Mouse (Mus musculus): ENCODE data around the gene 2010111I01Rik.

DNA sequence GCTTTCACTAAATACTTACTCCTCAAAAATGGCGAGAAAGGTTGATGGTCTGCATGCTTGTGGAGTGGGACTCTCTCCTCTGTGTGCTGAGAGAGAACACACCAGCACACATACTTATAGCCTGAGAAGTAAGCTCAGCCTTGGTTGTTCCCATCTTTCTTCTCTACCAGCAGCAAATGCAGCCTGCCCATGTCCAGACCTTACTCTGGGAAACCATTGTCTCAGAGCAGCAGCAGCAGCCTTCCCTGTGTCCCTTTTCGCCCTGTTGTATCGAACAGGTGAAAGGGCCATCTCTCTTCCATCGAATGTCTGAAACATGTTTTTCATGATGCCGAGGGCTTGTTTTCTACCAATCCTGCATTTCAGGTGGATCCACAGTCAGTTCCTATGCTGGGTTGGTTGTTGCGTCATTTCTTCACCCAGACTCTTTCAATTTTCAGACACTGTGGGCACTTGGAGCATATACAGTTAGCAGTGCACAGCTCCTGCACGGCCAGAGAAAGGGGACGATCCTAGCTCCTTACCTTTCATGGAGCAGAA lies 285.8 kb downstream of the 2010111I01Rik start:
- no peak for TF ChIP-seq CTCF (IDR thresholded peaks at IDR 0.05; ENCODE audit: control insufficient read depth, insufficient read depth, low read length)
- no peak for TF ChIP-seq POLR2A (IDR thresholded peaks at IDR 0.05; ENCODE audit: borderline replicate concordance, control insufficient read depth, low read depth, low read length)
